Mouse (Mus musculus): ENCODE measurements around the gene Vps18. TPM values are rescaled to one million over a fixed set of nuclear protein-coding genes. Genes with fewer than 3 reads are reported as not detected.
A peak's percentile ranks its signal among the peaks of the same experiment; 100 is the strongest.

Gene Vps18
- 18.2 TPM for polyA plus RNA-seq (2012; fragmentation: generic; extraction: Trizol)

- Histone ChIP-seq H3K27me3 (ENCODE audit: control insufficient read depth, insufficient read depth, insufficient read length) (no peaks in the 10 kb centered on the region), H3K4me2 (ENCODE audit: low read depth) (peak within 1 kb of the TSS; percentile 93), H3ac (ENCODE audit: control insufficient read depth, insufficient read length) (peak within 1 kb of the TSS; percentile 1), H3K79me2 (ENCODE audit: control insufficient read depth, insufficient read depth) (peaks cover 19% of the 10 kb centered on the region), H3K36me3 (ENCODE audit: control insufficient read depth, insufficient read depth) (no peaks in the 10 kb centered on the region), H3K4me3 (peak within 1 kb of the TSS; percentile 76)
- TF ChIP-seq MYOD1 (IDR thresholded peaks at IDR 0.05; ENCODE audit: control insufficient read depth in 1 of 3, insufficient read length in 2 of 3, low read depth in 2 of 3) = peak in 1 of 3 experiments; percentile 25
- peak; percentile 53 for TF ChIP-seq E2F4 (IDR thresholded peaks at IDR 0.05; ENCODE audit: insufficient read depth)
- TF ChIP-seq MYOG (IDR thresholded peaks at IDR 0.05; ENCODE audit: control insufficient read depth in 1 of 3, insufficient read depth in 1 of 3, insufficient read length in 2 of 3, low read depth in 2 of 3) = peak in 1 of 3 experiments; percentile 28
- peak; percentile 73 for TF ChIP-seq SRF (IDR thresholded peaks at IDR 0.05; ENCODE audit: control insufficient read depth, insufficient read length, low read depth)
- TF ChIP-seq REST (IDR thresholded peaks at IDR 0.05; ENCODE audit: insufficient read depth, insufficient read length) = no peak
- peak; percentile 80 for TF ChIP-seq USF1 (IDR thresholded peaks at IDR 0.05; ENCODE audit: low read depth)
- TF ChIP-seq CEBPB (IDR thresholded peaks at IDR 0.05; ENCODE audit: insufficient read depth, poor library complexity, severe bottlenecking) = no peak
- peak; percentile 72 for TF ChIP-seq POLR2A (IDR thresholded peaks at IDR 0.05; ENCODE audit: insufficient read length, low read depth)
Measured at GRCm38 (mm10) chr2:119288270-119288882, at the start of gene Vps18. Vps18 (plus strand) TSS chr2:119288740.

GRCm38 (mm10) chr2:119240075-119240818 is 48.3 kb upstream of the Vps18 start:
- H3K4me2 ChIP-seq (ENCODE audit: low read depth) = no peak overlapping the region
- H3K36me3 ChIP-seq (ENCODE audit: control insufficient read depth, insufficient read depth) = no peaks in the 10 kb centered on the region
- H3K79me2 ChIP-seq (ENCODE audit: control insufficient read depth, insufficient read depth) = no peaks in the 10 kb centered on the region
- no peak overlapping the region for H3K4me3 ChIP-seq
- H3ac ChIP-seq (ENCODE audit: control insufficient read depth, insufficient read length) = no peak overlapping the region
- H3K27me3 ChIP-seq (ENCODE audit: control insufficient read depth, insufficient read depth, insufficient read length) = peaks cover 10% of the 10 kb centered on the region
- TF ChIP-seq CEBPB (IDR thresholded peaks at IDR 0.05; ENCODE audit: insufficient read depth, poor library complexity, severe bottlenecking) (no peak), TCF12 (IDR thresholded peaks at IDR 0.05; ENCODE audit: insufficient read depth, poor library complexity, severe bottlenecking) (no peak), MYOD1 (IDR thresholded peaks at IDR 0.05; ENCODE audit: control insufficient read depth in 1 of 3, insufficient read length in 2 of 3, low read depth in 2 of 3) (no peak), SRF (IDR thresholded peaks at IDR 0.05; ENCODE audit: control insufficient read depth, insufficient read length, low read depth) (no peak), MAX (IDR thresholded peaks at IDR 0.05; ENCODE audit: low read depth) (no peak)

- TF ChIP-seq REST (IDR thresholded peaks at IDR 0.05; ENCODE audit: insufficient read depth, insufficient read length) = no peak
- TF ChIP-seq MYOD1 (IDR thresholded peaks at IDR 0.05; ENCODE audit: control insufficient read depth in 1 of 3, insufficient read length in 2 of 3, low read depth in 2 of 3) = no peak
- no peak for TF ChIP-seq E2F4 (IDR thresholded peaks at IDR 0.05; ENCODE audit: insufficient read depth)
- no peak for TF ChIP-seq USF1 (IDR thresholded peaks at IDR 0.05; ENCODE audit: low read depth)
- no peak for TF ChIP-seq CEBPB (IDR thresholded peaks at IDR 0.05; ENCODE audit: insufficient read depth, poor library complexity, severe bottlenecking)
- no peak for TF ChIP-seq POLR2A (IDR thresholded peaks at IDR 0.05; ENCODE audit: insufficient read length, low read depth)
- no peak for TF ChIP-seq TCF3 (IDR thresholded peaks at IDR 0.05; ENCODE audit: insufficient read length, low read depth)
- TF ChIP-seq SRF (IDR thresholded peaks at IDR 0.05; ENCODE audit: control insufficient read depth, insufficient read length, low read depth) = no peak
- no peak for TF ChIP-seq POLR2AphosphoS2 (IDR thresholded peaks at IDR 0.05; ENCODE audit: insufficient read length, low read depth)
- no peak for TF ChIP-seq MYOG (IDR thresholded peaks at IDR 0.05; ENCODE audit: control insufficient read depth in 1 of 3, insufficient read depth in 1 of 3, insufficient read length in 2 of 3, low read depth in 2 of 3)
- no peak for TF ChIP-seq MAX (IDR thresholded peaks at IDR 0.05; ENCODE audit: low read depth)
- TF ChIP-seq TCF12 (IDR thresholded peaks at IDR 0.05; ENCODE audit: insufficient read depth, poor library complexity, severe bottlenecking) = no peak
- Histone ChIP-seq H3ac (ENCODE audit: control insufficient read depth, insufficient read length) (no peak overlapping the region), H3K36me3 (ENCODE audit: control insufficient read depth, insufficient read depth) (no peaks in the 10 kb centered on the region), H3K79me2 (ENCODE audit: control insufficient read depth, insufficient read depth) (no peaks in the 10 kb centered on the region), H3K4me2 (ENCODE audit: low read depth) (no peak overlapping the region), H3K27me3 (ENCODE audit: control insufficient read depth, insufficient read depth, insufficient read length) (peaks cover 10% of the 10 kb centered on the region), H3K4me3 (no peak overlapping the region)
Measured at GRCm38 (mm10) chr2:119240819-119241186, 47.7 kb upstream of the Vps18 start.

- Histone ChIP-seq H3ac (ENCODE audit: control insufficient read depth, insufficient read length) (no peak overlapping the region), H3K79me2 (ENCODE audit: control insufficient read depth, insufficient read depth) (no peaks in the 10 kb centered on the region), H3K4me2 (ENCODE audit: low read depth) (no peak overlapping the region), H3K27me3 (ENCODE audit: control insufficient read depth, insufficient read depth, insufficient read length) (peaks cover 6% of the 10 kb centered on the region), H3K4me3 (no peak overlapping the region), H3K36me3 (ENCODE audit: control insufficient read depth, insufficient read depth) (no peaks in the 10 kb centered on the region)
- TF ChIP-seq E2F4 (IDR thresholded peaks at IDR 0.05; ENCODE audit: insufficient read depth) (no peak), POLR2A (IDR thresholded peaks at IDR 0.05; ENCODE audit: insufficient read length, low read depth) (no peak), USF1 (IDR thresholded peaks at IDR 0.05; ENCODE audit: low read depth) (no peak), MYOD1 (IDR thresholded peaks at IDR 0.05; ENCODE audit: control insufficient read depth in 1 of 3, insufficient read length in 2 of 3, low read depth in 2 of 3) (no peak), POLR2AphosphoS2 (IDR thresholded peaks at IDR 0.05; ENCODE audit: insufficient read length, low read depth) (no peak), TCF3 (IDR thresholded peaks at IDR 0.05; ENCODE audit: insufficient read length, low read depth) (no peak), REST (IDR thresholded peaks at IDR 0.05; ENCODE audit: insufficient read depth, insufficient read length) (no peak), MYOG (IDR thresholded peaks at IDR 0.05; ENCODE audit: control insufficient read depth in 1 of 3, insufficient read depth in 1 of 3, insufficient read length in 2 of 3, low read depth in 2 of 3) (no peak), TCF12 (IDR thresholded peaks at IDR 0.05; ENCODE audit: insufficient read depth, poor library complexity, severe bottlenecking) (no peak), MAX (IDR thresholded peaks at IDR 0.05; ENCODE audit: low read depth) (no peak), CEBPB (IDR thresholded peaks at IDR 0.05; ENCODE audit: insufficient read depth, poor library complexity, severe bottlenecking) (no peak), SRF (IDR thresholded peaks at IDR 0.05; ENCODE audit: control insufficient read depth, insufficient read length, low read depth) (no peak)
Measured at GRCm38 (mm10) chr2:119242548-119242947, 46.0 kb upstream of the Vps18 start.
